Mouse (Mus musculus) cerebellum, postnatal 10 days (tissue): ENCODE measurements at regions not wholly inside any gene's neighbourhood (a gene's known extent, or its start where the extent isn't known, plus 50 kb on each side); places are given as distances from the start of the nearest gene placed in this dataset.

ENCODE experiments used
- DNase-seq, 2 experiments: peaks; one replicate each; pipeline ENCODE4 v3.0.0; 2021; ENCODE audit warnings: mixed read lengths in 2 of 2

GRCm38 (mm10) chr14:68973636-68974101, 320.4 kb downstream of the Synb start:
- DNase-seq: peak; percentile 31 to 52

DNA sequence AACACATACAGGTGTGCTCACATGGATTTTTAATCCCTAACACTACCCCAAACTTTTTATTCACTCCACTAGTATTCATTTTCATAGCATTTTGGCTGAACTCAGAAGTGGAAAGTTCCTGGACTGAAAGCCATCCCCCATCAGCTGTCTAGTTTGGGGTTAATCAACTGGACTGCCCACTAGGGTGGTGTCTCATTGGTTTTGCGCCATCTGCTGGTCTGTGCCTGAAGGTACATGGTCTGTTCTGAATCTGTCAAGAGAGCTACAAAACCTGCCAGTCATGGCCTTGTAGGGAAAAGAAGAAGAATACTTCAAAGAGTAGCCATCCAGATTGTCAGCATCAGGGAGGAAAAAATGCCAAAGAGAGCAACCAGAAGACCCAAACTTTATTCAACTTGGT, 327.3 kb downstream of the Synb start:
- DNase-seq: peak; percentile 80 to 81

- no peak for DNase-seq
These were observed 339.3 kb downstream of the Synb start for GRCm38 (mm10) chr14:68954577-68955460.

GRCm38 (mm10) chr14:68945906-68946305, 348.2 kb downstream of the Synb start:
- DNase-seq: no peak

DNA sequence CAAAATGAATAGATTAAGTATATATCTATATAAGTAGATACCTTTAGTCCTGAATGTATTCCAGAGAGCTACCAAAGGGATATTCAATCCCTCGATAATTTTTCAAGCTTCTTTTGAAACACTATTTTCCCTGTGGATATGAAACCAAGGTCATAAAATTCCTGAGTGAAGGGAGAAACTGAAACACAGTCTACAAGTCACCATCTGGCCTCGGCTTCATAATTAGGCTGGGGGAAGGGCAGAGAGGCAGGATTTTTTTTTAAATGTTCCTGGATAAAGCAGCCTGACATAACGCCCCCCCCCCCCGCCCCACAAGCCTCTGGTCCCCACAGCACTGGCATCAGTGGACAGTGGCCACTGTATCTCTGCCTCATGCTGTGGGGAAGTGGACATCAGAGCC, 348.7 kb downstream of the Synb start:
- no peak for DNase-seq

DNA sequence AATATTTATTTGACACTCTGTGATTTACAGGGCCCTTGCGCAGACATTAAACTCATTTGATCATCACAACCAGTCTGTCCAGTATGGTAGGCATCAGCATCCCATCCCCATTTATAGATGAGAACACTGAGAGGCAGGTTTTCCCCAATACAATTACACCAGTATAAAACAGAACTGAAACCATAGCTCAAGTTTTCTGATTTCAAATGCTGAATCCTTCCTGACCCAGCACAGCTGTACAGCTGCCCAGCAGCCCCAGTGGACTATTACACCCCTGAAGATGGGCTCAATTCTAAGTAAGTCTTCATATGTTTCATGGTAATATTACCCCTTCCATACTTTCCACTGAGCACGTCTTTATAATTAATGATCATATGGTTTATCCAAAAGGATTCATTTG, 352.3 kb downstream of the Synb start:
- DNase-seq: no peak

- DNase-seq: no peak
These were observed 352.9 kb downstream of the Synb start for GRCm38 (mm10) chr14:68941132-68941690.

GRCm38 (mm10) chr14:68935303-68935662, 358.8 kb downstream of the Synb start:
- DNase-seq: no peak

DNA sequence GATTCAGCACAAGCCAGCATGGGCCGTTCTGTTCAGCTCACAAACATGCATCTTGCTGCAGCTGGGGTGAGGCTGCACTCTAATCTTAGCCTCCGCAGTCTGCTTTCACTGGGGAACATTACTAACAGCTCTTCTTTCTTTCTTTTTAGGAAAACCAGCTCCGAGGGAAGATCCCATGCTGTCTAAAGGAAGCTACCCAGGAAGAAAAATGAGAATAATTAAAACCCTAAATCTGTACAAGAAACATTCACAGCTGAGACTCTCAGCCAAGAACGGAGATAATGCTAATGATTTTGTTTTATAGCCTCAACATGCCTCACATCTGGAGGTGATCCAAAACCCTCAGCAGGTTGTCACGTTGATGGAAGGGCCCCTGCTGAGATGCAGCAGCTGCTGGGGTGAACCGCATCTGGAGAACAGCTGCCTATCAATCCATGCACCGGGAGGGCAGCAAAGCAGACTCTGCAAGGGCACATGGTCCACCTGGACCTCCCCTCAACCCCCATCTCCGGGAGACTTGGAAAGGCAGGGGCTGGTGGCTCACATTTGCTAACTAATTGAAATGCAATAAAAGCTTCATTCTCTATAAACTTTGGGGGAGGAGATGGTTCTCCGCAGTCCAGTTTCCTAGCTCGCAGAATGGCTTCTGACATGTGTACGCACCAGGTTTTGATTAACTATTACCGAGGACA, 359.3 kb downstream of the Synb start:
- peak; percentile 47 to 53 for DNase-seq

GRCm38 (mm10) chr14:68927814-68928213, 366.3 kb downstream of the Synb start:
- peak in 1 of 2 experiments; percentile 8 for DNase-seq

- peak; percentile 95 to 97 for DNase-seq
These were observed 371.0 kb downstream of the Synb start for GRCm38 (mm10) chr14:68923054-68923453.

DNA sequence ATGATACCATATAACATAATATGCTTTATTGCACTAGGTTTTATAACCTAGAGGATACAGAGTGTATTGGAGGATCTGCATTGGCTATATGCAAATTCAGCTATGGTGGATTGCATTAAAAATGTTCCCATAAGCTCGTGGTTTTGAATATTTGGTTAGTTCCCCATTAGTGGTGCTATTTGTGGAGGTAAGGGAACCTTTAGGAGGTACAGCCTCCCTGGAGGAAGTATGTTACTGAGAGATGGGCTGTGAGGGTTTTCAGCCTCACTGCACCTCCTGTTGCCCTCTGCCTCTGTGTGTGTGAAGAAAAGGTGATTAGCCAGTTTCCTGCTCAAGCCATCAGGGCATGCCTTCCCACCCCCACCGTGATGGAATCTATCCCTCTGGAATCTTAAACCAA, 372.1 kb downstream of the Synb start:
- DNase-seq: no peak

GRCm38 (mm10) chr14:68918526-68919045, 375.5 kb downstream of the Synb start:
- no peak for DNase-seq

DNA sequence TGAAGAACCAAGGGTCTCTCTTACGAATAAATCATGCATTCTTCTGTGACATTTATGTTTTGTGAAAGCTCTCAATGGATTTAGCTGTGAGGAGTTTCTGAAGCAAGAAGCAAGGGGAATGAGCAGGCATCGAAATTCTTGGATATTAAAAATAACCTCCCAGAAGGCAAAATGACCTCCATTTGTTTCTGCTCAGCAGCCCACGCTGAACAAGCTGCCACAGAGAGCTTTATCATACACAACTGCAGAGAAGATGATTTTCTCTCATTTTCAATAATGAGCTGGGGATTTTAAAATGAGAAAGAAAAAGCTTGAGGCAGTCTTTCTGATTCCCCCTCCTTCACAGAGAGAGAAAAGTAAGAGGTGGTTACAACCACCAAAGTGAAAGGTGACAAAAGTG, 394.2 kb downstream of the Synb start:
- no peak for DNase-seq

DNA sequence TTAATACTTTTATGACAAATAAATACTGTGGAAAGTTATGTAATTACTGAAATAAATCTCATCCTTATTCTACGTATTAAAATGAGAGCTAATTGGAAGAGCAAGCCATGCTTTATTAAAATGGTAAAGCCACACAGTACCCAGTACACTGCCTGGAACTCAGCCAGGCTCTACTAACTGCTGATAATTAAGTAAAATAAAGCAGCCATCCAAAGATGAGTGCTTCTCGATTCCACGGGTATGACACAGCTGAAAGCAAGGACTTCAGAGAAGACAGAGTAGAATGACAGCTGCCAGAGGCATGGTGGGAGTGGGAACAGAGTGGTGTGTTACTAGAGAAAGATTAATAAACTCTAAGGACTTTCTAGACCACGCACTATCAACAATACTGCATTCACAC, 416.9 kb downstream of the Synb start:
- DNase-seq: peak in 1 of 2 experiments; percentile 11

GRCm38 (mm10) chr14:68861071-68861470, 433.0 kb downstream of the Synb start:
- DNase-seq: no peak

DNA sequence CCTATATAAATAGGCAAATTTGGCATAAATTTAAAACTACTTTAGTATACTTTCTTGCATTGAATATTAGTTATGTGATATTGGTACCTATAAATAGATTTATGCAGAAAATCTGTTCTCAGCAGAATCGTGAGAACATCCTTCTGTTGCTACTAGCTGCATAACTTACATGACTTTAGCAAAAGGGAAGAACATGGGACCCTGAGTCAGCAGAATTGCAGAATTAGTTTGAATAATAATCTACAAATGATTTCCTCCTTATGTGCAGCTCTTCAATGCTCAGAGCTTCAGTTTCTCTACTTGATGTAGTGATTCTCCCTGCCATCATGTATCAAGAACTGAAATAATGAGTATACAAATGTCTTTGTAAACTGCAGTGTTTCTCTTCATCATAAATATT, 436.2 kb downstream of the Synb start:
- DNase-seq: no peak

- DNase-seq: no peak
These were observed 445.6 kb downstream of the Synb start for GRCm38 (mm10) chr14:68848506-68848905.

- peak; percentile 12 to 13 for DNase-seq
These were observed 446.5 kb downstream of the Synb start for GRCm38 (mm10) chr14:68847609-68848008.

DNA sequence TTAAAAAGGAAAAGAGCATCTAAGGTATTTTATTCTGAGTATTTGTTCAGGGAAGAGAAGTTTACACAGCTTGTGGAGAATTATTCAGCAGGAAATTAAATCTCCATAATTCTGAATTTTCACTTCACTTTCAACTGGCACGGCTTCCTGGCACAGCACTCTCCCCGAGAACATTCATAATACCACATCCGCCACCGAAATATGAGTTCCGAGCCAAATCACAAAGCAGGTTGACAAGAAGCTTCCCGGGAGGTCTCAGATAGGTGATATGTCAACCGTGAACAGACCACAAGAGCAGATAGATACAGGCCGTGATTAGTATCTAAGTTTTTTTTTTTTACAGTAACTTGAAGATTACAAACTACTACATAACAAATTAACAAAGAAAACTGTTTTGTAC, 473.9 kb downstream of the Synb start:
- peak; percentile 38 to 54 for DNase-seq

GRCm38 (mm10) chr14:68808976-68809375, 485.1 kb downstream of the Synb start:
- no peak for DNase-seq

DNA sequence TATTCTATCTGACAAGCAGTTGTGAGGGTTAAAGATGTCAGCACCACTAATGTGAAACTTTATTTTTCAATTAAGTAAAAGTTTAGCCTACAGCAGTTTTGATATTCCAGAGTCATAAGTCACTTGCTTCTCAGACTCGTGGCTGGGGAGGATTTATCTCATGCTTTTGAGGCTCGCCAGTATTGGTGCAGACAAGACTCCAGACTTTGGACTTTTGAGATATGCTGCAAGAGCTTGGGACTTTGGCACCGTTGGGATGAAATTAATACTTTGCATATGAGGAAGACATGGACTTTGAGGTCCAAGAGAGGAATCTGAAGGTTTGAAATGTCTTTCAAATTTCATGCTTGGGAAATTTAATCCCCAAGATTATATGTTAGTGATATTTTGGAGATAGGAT, 486.2 kb downstream of the Synb start:
- DNase-seq: no peak

- DNase-seq: peak in 1 of 2 experiments; percentile 7
These were observed 487.5 kb downstream of the Synb start for GRCm38 (mm10) chr14:68806646-68807045.
